Mouse (Mus musculus): ENCODE results near the gene Fbxl17.

DNA sequence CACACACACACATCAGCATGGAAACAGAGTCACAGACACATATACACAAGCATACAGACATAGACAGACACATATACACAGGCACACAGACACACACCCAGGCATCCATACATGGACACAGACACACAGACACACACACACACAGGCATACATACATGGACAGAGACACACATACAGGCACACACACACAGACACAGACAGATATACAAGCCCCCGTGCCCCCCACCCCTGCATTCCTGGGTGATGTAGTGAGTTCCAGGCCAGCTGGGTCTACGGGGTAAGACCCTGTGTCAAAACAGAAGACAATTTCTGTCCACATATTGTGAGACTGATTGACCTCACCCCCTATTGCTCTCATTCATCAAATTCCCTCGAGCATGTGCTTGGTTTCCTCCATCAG, 332.6 kb downstream of the Fbxl17 start:
- no peak for TF ChIP-seq CTCF (IDR thresholded peaks at IDR 0.05; ENCODE audit: low read depth, low read length)
- no peak for TF ChIP-seq TAL1 (conservative IDR thresholded peaks at IDR 0.05; ENCODE audit: low read depth, low read length)
- TF ChIP-seq GATA1 (IDR thresholded peaks at IDR 0.05; ENCODE audit: borderline replicate concordance, low read length), result no peak
- TF ChIP-seq POLR2AphosphoS5 (IDR thresholded peaks at IDR 0.05; ENCODE audit: insufficient replicate concordance, low read depth, low read length), result no peak
- no peak for TF ChIP-seq GATA2 (IDR thresholded peaks at IDR 0.05; ENCODE audit: borderline replicate concordance, low read depth, low read length)
